ENCODE assay signal across 12 mouse cellular contexts in genomic region chr11:6895786-6896093, GRCm38 (mm10). TPM values are rescaled to one million over a fixed set of nuclear protein-coding genes. Genes with fewer than 3 reads are reported as not detected.
DNase-seq lines count a peak whose midpoint lies in the region; ATAC-seq and TF ChIP-seq lines count a peak whose summit lies in the region.
"Had no signal": no experiment of that assay in that cellular context is flagged by ENCODE, and none has a peak within 500 bp of the region (broad histone marks: within the 10 kb centered on the region; RNA-seq: fewer than 3 reads in every experiment).

No protein-coding gene starts in this region.

- TF ChIP-seq POLR2A in kidney, adult 2 months (IDR thresholded peaks at IDR 0.05; ENCODE audit: low read depth, low read length): no peak

- WGBS in kidney, adult 2 months: 27% methylated on average over 8 of the region's 8 CpGs

- no peak for TF ChIP-seq CTCF in kidney, adult 2 months (conservative IDR thresholded peaks at IDR 0.05; ENCODE audit: insufficient read depth, insufficient read length, low read depth, low read length)

- ATAC-seq in monocyte, adult 5-6 weeks (replicated peaks; ENCODE audit: insufficient number of reproducible peaks, low FRiP score, low TSS enrichment, poor library complexity, severe bottlenecking): no peak

- no peaks in the 10 kb centered on the region for H3K36me3 ChIP-seq in kidney, adult 2 months (ENCODE audit: control insufficient read depth, insufficient read depth, low read length)
- H3K36me3 ChIP-seq: hindbrain, embryonic 13.5 days had no signal

- H3K4me1 ChIP-seq in kidney, adult 2 months (ENCODE audit: control insufficient read depth, insufficient read depth, low read length): peaks cover 12% of the 10 kb centered on the region; the same call in 1 of the 2 replicates

- H3K27me3 ChIP-seq in kidney, adult 2 months (replicated peaks; ENCODE audit: control insufficient read depth, insufficient read depth, low read length): no peaks in the 10 kb centered on the region
- H3K27me3 ChIP-seq: hindbrain, embryonic 13.5 days had no signal

- H3K4me3 ChIP-seq in kidney, adult 2 months (ENCODE audit: insufficient read depth, low read depth, low read length): no peak overlapping the region
- H3K4me3 ChIP-seq: hindbrain, embryonic 13.5 days had no signal

- H3K27ac ChIP-seq in kidney, adult 2 months (ENCODE audit: insufficient read depth, low read depth, low read length): peak overlapping the region; percentile 81
- H3K27ac ChIP-seq: hindbrain, embryonic 13.5 days had no signal

- peak; percentile 24 for DNase-seq in gastrocnemius, postnatal 10 days
- no peak for DNase-seq in gastrocnemius, adult 18-20 months (ENCODE audit: low spot score)
- DNase-seq in testis, postnatal 14 days (ENCODE audit: low spot score): peak; percentile 12
- no peak for DNase-seq in testis, postnatal 10 days (ENCODE audit: low spot score)
- peak; percentile 69 for DNase-seq in kidney, adult 2 months
- peak; percentile 2 for DNase-seq in lung, postnatal 36 days
- DNase-seq in natural killer cell, adult 2 months (ENCODE audit: low spot score in 2 of 2): no peak

RNA-seq across cellular contexts. Expression of gene Gm11983, which starts 58.3 kb away (rescaled TPM):
- not detected for total RNA-seq in gastrocnemius, postnatal 10 days (2021)
- total RNA-seq in gastrocnemius, adult 18-20 months (2021): not detected
- polyA plus RNA-seq in kidney, adult 2 months (2012; rRNA removed): not detected in 2 replicates
- total RNA-seq in monocyte, adult 5-6 weeks (2017): not detected in 3 replicates
- total RNA-seq: gastrocnemius, postnatal 4 days had no signal
- polyA plus RNA-seq: embryonic facial prominence, embryonic 11.5 days; hindbrain, embryonic 13.5 days; limb, embryonic 14.5 days had no signal

Comparison
In these comparisons a context has a peak if more than half of its experiments do, and no peak if none do; other contexts are left out.
1. DNase-seq: peak in gastrocnemius, postnatal 10 days (single experiment), testis, postnatal 14 days (single experiment), kidney, adult 2 months (single experiment) and lung, postnatal 36 days (single experiment); none in gastrocnemius, adult 18-20 months (single experiment), testis, postnatal 10 days (single experiment) and natural killer cell, adult 2 months (0 of 2).